Mouse (Mus musculus) neural tube, embryonic 12.5 days (tissue): Measurements from ENCODE around the gene Zfyve9. TPM values are rescaled to one million over a fixed set of nuclear protein-coding genes. Genes with fewer than 3 reads are reported as not detected.
A peak's percentile ranks its signal among the peaks of the same experiment; 100 is the strongest.

ENCODE experiments used
- ATAC-seq: fragments of 200-750 bp; cut with Nextera tagmentation; 2 replicates; pipeline ENCODE4 v1.8.0; 2017; ENCODE audit warnings: low read depth, mild to moderate bottlenecking, moderate TSS enrichment, moderate library complexity; ENCODE audit not compliant: low FRiP score
- H3K27ac ChIP-seq: fragments of 300-500 bp; sonication (generic); 2 replicates; pipeline ENCODE4 v1.5.1; 2016
- H3K27me3 ChIP-seq: fragments of 300-500 bp; sonication (generic); replicated peaks from 2 replicates; pipeline ENCODE4 v1.6.1; 2016; ENCODE audit warnings: mild to moderate bottlenecking
- H3K36me3 ChIP-seq: fragments of 300-500 bp; sonication (generic); 2 replicates; pipeline ENCODE4 v1.6.1; 2016; ENCODE audit warnings: mild to moderate bottlenecking
- H3K4me1 ChIP-seq: fragments of 300-500 bp; sonication (generic); 2 replicates; pipeline ENCODE4 v1.6.1; 2016
- H3K4me2 ChIP-seq: fragments of 300-500 bp; sonication (generic); replicated peaks from 2 replicates; pipeline ENCODE4 v1.6.1; 2016; ENCODE audit warnings: mild to moderate bottlenecking
- H3K4me3 ChIP-seq: fragments of 300-500 bp; sonication (generic); 2 replicates; pipeline ENCODE4 v1.5.1; 2016
- H3K9ac ChIP-seq: fragments of 300-500 bp; sonication (generic); 2 replicates; pipeline ENCODE4 v1.6.1; 2016; ENCODE audit warnings: mild to moderate bottlenecking
- H3K9me3 ChIP-seq: fragments of 300-500 bp; sonication (generic); 2 replicates; pipeline ENCODE4 v1.6.1; 2016; ENCODE audit warnings: mild to moderate bottlenecking
- WGBS: fragments of 180-500 bp; shearing (Covaris S2); methylation state at CpG from one replicate; pipeline ENCODE4 v1.1.7; 2016; 5-methylcytosine and 5-hydroxymethylcytosine counted together
- polyA plus RNA-seq: library from polyadenylated mRNA; unstranded; fragments of >200 nt; fragmentation: Nextera tagmentation; extraction: Ambion mirVana; gene quantifications from 2 replicates; pipeline ENCODE4 v1.2.1, GENCODE M21; 2016

Zfyve9 gene
- polyA plus RNA-seq, 1 experiment from 2014 or later = 5.2 TPM

DNA sequence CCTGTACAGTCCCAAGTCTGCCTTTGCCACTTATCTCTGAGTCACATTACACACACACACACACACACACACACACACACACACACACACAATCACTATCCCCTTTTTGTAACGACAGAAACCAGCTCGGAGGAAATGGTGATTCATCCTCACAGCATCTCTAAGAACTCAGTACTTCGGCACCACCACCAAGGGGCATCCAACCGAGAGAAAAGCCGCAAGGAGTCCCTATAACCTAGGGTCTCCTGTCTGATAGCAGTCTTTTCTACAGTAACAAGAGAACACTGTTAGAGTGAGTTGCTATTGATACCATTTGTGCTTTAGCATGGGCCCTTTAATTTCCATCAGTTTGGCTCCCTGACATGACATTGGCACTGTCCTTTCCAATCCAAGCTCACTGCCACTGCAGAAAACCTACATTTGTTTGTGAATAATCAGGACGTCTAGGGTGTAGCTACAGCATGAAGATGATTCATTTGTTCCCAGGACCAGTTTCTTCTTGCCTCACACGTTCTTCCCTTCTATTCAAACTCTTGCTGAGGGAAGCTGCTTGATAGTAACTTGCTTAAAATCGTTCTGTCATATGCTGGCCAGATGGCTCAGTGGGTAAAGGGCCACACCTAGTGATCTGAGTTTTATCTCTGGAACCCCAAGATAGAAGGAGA, 2.0 kb upstream of the Zfyve9 start:
- H3K4me1 ChIP-seq = no peaks in the 10 kb centered on the region
- no peak overlapping the region for H3K4me2 ChIP-seq
- H3K9ac ChIP-seq = no peak overlapping the region
- H3K36me3 ChIP-seq = no peaks in the 10 kb centered on the region
- H3K27me3 ChIP-seq = no peaks in the 10 kb centered on the region
- H3K27ac ChIP-seq = no peak overlapping the region
- 44% methylated on average over 8 of the region's 8 CpGs for WGBS
- no peak for ATAC-seq
- no peak overlapping the region for H3K4me3 ChIP-seq
- no peaks in the 10 kb centered on the region for H3K9me3 ChIP-seq

DNA sequence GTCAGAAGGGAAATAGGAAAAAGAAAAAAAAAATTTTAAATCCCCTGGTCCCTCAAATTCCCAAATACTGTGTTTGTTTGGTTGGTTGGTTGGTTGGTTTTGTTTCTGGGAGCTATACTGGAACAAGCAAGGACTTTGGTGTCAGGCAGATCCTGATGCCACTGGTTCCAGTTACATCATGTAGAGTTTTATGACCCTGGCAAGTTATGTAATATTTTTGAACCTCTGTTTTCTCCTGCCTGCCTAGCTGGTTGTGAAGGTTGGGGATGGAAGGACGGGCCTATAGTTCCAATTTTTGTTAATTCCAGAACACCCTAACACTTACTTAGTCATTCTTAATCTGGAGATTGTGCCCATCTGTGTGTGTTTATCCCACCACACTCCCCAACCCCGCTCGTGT, 998 bp upstream of the Zfyve9 start:
- Histone ChIP-seq H3K27me3 (no peaks in the 10 kb centered on the region), H3K27ac (no peak overlapping the region), H3K4me2 (peak overlapping the region; percentile 70), H3K36me3 (no peaks in the 10 kb centered on the region), H3K4me1 (no peaks in the 10 kb centered on the region), H3K4me3 (no peak overlapping the region), H3K9ac (no peak overlapping the region), H3K9me3 (no peaks in the 10 kb centered on the region)
- 67% methylated on average over 3 of the region's 3 CpGs for WGBS
- ATAC-seq = no peak

DNA sequence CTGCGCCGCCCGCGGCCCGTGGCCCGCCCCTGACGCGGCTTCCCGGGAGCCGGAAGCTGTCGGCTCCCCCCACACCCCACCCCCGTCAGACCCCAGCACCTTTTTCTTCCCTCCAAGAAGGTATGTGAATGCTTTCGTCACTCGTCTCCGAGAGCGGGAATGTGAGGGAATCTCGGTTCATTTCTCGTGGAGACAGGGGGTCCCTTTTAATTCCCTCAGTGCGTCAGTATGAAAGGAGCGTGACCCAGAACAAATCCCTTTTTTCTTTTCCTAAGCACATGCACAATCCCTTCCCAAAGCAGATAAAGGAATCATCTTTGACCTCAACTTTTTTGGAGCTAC, 237 bp upstream of the Zfyve9 start:
- Histone ChIP-seq H3K36me3 (no peaks in the 10 kb centered on the region), H3K27ac (peak overlapping the region; percentile 83), H3K9ac (peak overlapping the region; percentile 98), H3K4me2 (peak overlapping the region; percentile 70), H3K4me1 (no peaks in the 10 kb centered on the region), H3K4me3 (peak overlapping the region; percentile 89), H3K9me3 (no peaks in the 10 kb centered on the region), H3K27me3 (no peaks in the 10 kb centered on the region)
- under 1% methylated on average over 19 of the region's 20 CpGs for WGBS
- ATAC-seq = no peak; the same call in 1 of the 2 replicates

DNA sequence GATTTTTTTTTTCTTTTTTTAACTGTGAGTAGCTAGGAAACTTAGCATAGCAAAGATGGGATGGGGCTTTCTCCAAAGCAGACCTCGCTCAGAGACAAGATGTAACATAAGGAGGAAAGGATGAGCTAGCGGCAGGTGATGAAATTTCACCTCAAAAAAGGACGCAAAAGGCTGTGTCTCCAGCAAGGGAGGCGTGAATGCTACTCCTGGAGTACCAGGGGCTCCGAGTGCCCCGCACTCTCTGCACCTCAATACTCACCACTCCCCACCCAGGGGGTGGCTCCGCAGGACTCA, 888 bp downstream of the Zfyve9 start:
- peak; percentile 73; the same call in 1 of the 2 replicates for ATAC-seq
- no peaks in the 10 kb centered on the region for H3K4me1 ChIP-seq
- peak overlapping the region; percentile 70 for H3K4me2 ChIP-seq
- no peaks in the 10 kb centered on the region for H3K36me3 ChIP-seq
- no peaks in the 10 kb centered on the region for H3K9me3 ChIP-seq
- H3K27me3 ChIP-seq = no peaks in the 10 kb centered on the region
- peak overlapping the region; percentile 89 for H3K4me3 ChIP-seq
- H3K27ac ChIP-seq = peak overlapping the region; percentile 83
- WGBS = under 1% methylated on average over 7 of the region's 7 CpGs
- H3K9ac ChIP-seq = peak overlapping the region; percentile 98

DNA sequence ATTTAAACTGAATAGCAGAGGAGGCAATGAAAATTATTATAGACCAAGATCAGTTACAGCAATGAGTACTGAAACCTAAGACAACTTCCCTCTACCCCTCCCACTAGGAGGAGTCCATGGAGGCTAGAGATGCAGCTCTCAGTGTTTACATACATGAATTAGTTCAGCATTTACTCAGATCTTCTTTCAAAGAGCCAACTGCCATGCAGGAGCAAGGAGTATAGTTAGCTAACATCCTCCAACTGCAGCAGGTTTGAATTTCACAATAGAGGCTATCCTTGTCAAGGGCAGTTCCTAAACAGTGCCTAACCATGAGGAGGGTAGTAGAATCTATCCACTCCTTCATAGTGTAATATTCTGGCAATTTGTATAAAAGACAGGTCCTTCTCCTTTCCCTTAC, 12.1 kb downstream of the Zfyve9 start:
- no peaks in the 10 kb centered on the region for H3K9me3 ChIP-seq
- H3K36me3 ChIP-seq = no peaks in the 10 kb centered on the region
- H3K4me1 ChIP-seq = no peaks in the 10 kb centered on the region
- no peak overlapping the region for H3K9ac ChIP-seq
- no peak overlapping the region for H3K27ac ChIP-seq
- no peaks in the 10 kb centered on the region for H3K27me3 ChIP-seq
- ATAC-seq = no peak
- no peak overlapping the region for H3K4me2 ChIP-seq
- H3K4me3 ChIP-seq = no peak overlapping the region

DNA sequence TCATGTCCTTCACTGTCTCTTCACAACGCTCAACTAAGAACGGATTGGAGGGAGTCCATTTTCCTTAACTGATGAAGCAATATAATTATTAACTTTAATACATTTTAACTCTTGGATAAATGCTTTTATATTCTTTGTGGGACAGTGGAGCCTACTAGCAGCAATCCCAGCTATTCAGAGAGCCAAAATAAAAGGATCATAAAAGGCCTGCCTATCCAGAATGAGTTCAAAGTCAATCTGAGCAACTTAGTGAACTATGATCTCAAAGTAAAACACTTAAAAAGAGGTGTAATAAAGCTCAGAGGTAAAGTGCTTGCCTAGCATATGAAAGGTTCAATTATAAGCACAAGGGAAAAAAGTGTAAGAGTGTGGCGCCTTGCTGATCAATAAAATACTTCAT, 21.0 kb downstream of the Zfyve9 start:
- Histone ChIP-seq H3K9me3 (no peaks in the 10 kb centered on the region), H3K27ac (no peak overlapping the region), H3K27me3 (no peaks in the 10 kb centered on the region), H3K9ac (no peak overlapping the region), H3K36me3 (no peaks in the 10 kb centered on the region), H3K4me3 (no peak overlapping the region), H3K4me1 (no peaks in the 10 kb centered on the region), H3K4me2 (no peak overlapping the region)
- ATAC-seq = no peak
- WGBS = 97% methylated on average over 3 of the region's 3 CpGs

DNA sequence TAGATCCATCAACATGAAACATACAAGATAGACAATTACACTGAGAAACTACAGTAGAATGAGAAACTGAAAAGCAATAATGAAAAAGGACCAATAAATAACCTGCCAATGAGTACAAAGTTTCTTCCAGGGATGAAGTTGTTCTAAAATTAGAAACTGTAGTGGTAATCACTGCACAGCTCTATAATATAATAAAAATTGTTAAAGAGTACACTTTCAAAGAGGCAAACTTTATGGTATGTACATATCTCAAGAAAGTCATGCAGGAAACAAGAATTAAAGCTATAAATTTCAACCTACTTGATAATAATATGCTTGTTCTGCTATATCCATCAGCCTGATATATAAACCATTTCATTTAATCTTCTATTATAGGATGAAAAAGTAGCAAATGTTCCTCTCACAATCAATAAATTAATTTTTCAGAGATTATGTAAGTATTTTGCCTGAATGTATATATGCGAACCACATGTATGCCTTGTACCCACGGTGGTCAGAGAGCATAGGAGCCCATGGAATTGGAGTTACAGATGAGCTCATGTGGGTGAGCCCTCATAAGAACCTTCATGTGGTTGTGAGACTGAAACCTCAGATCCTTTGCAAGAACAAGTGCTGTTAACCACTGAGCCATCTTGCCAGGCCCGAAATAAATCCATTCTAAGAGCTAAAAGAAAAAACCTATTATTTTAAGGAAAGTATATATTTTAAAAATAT, 34.3 kb downstream of the Zfyve9 start:
- no peak overlapping the region for H3K4me3 ChIP-seq
- no peak for ATAC-seq
- H3K36me3 ChIP-seq = no peaks in the 10 kb centered on the region
- WGBS = 90% methylated on average over 3 of the region's 3 CpGs
- no peaks in the 10 kb centered on the region for H3K9me3 ChIP-seq
- no peak overlapping the region for H3K9ac ChIP-seq
- H3K4me1 ChIP-seq = no peaks in the 10 kb centered on the region
- no peaks in the 10 kb centered on the region for H3K27me3 ChIP-seq
- H3K4me2 ChIP-seq = no peak overlapping the region
- no peak overlapping the region for H3K27ac ChIP-seq

DNA sequence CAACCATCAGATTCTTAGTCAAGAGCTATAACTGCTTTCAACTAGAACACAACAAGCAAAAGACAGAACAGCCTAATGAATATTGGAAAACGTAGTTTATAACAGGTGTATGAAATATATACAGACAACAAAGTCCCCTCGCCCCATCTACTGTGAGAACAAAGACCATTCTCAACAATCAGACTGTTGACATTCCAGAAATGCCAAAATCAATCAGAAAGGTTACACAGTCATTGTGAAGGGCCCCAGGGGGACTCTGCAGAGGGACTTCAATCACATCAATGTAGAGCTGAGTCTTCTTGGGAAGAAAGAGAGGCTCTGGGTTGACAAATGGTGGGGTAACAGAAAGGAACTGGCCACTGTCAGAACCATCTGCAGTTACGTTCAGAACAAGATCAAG, 49.0 kb downstream of the Zfyve9 start:
- no peaks in the 10 kb centered on the region for H3K36me3 ChIP-seq
- no peak for ATAC-seq
- 37% methylated on average over 3 of the region's 3 CpGs for WGBS
- H3K4me2 ChIP-seq = no peak overlapping the region
- no peak overlapping the region for H3K9ac ChIP-seq
- no peak overlapping the region for H3K4me3 ChIP-seq
- no peaks in the 10 kb centered on the region for H3K4me1 ChIP-seq
- H3K27me3 ChIP-seq = no peaks in the 10 kb centered on the region
- H3K27ac ChIP-seq = no peak overlapping the region
- 0 out of 2 replicates have a peak, but pooled peaks cover 6% of the 10 kb centered on the region for H3K9me3 ChIP-seq

DNA sequence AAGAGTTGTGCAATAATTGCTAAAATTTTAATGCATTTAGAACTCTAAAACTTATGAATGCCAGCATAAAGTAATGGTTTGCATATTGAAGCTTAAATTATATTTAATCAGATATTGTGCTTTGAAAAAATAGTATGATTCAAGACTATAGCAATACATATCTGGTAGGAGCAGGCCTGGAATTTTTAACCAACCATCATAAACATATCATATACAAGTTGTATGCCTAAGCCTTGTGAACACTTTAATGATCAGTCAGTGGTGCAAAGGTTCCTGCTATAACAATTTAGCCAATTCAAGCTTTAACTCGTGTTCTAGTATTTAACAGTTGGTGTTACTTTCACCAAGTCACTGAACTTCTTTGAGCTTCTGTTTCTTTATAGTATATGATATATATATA, 50.1 kb downstream of the Zfyve9 start:
- Histone ChIP-seq H3K4me2 (no peak overlapping the region), H3K27me3 (no peaks in the 10 kb centered on the region), H3K4me1 (no peaks in the 10 kb centered on the region), H3K9ac (no peak overlapping the region), H3K27ac (no peak overlapping the region), H3K4me3 (no peak overlapping the region), H3K9me3 (0 out of 2 replicates have a peak, but pooled peaks cover 6% of the 10 kb centered on the region), H3K36me3 (peaks cover 1% of the 10 kb centered on the region; the same call in 1 of the 2 replicates)
- WGBS = 86% methylated on average over 1 of the region's 1 CpGs
- ATAC-seq = no peak

DNA sequence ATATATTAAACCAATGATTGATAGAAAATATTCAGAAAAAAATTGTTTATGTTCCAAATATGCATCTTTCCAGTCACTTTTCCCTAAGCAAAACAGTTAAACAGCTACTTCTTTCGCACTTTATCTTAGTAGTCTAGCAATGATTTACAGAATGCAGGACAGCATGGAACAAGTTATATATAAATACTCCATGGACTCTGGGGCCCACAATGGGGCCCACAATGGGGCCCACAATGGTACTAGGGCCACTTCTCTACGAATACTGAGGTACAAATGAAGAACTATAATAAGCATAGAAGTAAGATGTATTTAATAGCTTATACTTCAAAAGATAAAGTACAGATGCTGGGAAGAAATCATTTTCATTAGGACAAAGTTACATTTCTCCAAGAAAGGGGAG, 56.5 kb downstream of the Zfyve9 start:
- Histone ChIP-seq H3K27ac (no peak overlapping the region), H3K9ac (no peak overlapping the region), H3K9me3 (no peaks in the 10 kb centered on the region), H3K4me2 (no peak overlapping the region), H3K27me3 (no peaks in the 10 kb centered on the region), H3K4me1 (no peaks in the 10 kb centered on the region), H3K4me3 (no peak overlapping the region), H3K36me3 (peaks cover 7% of the 10 kb centered on the region; the same call in 1 of the 2 replicates)
- WGBS = 94% methylated on average over 2 of the region's 2 CpGs
- ATAC-seq = no peak

DNA sequence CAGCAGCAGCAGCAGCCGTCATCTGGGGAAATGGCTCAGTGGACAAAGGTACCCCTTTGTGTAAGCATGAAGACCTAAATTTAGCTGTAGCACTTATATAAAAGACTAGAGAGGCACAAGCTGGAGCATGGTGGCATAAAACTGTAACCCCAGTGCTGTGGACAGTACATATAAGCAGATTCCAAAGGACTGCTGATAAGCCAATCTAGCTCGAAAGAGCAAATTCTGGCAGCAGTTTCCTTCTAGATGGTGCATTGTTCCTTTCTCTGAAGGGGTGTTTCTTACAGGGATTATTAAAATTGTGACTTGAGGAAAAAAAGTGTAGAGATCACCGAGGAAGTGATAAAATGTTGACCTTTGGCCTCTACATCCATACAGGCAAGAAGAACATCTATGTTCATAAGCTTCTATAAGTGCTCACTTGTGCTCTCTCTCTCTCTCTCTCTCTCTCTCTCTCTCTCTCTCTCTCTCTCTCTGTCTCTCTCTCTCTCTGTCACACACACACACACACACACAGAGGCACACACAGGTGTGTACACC, 59.3 kb downstream of the Zfyve9 start:
- no peak overlapping the region for H3K4me3 ChIP-seq
- WGBS = 88% methylated on average over 3 of the region's 3 CpGs
- H3K4me2 ChIP-seq = no peak overlapping the region
- H3K27ac ChIP-seq = no peak overlapping the region
- H3K4me1 ChIP-seq = no peaks in the 10 kb centered on the region
- no peak for ATAC-seq
- H3K27me3 ChIP-seq = no peaks in the 10 kb centered on the region
- H3K9me3 ChIP-seq = no peaks in the 10 kb centered on the region
- no peak overlapping the region for H3K9ac ChIP-seq
- peaks cover 12% of the 10 kb centered on the region; the same call in 1 of the 2 replicates for H3K36me3 ChIP-seq

DNA sequence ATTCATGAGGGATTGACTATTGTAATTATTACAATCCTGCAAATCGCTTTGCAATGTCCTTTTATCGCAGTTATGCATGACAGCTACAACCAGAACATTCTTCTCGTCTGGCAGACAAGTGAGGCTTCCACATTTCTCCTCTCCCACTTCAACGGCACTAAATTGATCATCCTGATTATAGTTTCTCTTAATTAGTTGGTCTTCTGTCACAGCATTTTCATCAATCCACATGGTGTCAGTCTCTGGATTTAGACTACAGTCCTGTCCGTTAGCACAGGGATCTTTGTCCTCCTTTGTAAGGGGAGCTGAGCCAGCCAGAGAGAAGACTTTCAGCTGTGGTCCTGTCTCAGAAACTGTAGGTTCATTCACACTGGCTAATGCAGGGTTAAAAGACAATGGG, 61.2 kb downstream of the Zfyve9 start, which contains the start of gene 3110021N24Rik:
TSS of gene 3110021N24Rik (plus strand) at position 301 of the 400 bp plus-strand sequence.
- H3K4me1 ChIP-seq = no peaks in the 10 kb centered on the region
- H3K4me3 ChIP-seq = no peak within 1 kb of the TSS
- H3K27me3 ChIP-seq = no peaks in the 10 kb centered on the region
- H3K9me3 ChIP-seq = no peaks in the 10 kb centered on the region
- no peak for ATAC-seq
- WGBS = 92% methylated on average over 5 of the region's 5 CpGs
- H3K9ac ChIP-seq = no peak within 1 kb of the TSS
- peaks cover 12% of the 10 kb centered on the region; the same call in 1 of the 2 replicates for H3K36me3 ChIP-seq
- H3K27ac ChIP-seq = no peak within 1 kb of the TSS
- H3K4me2 ChIP-seq = no peak within 1 kb of the TSS
